Mouse (Mus musculus) megakaryocyte, embryonic 14.5 days (primary cell): ENCODE measurements around the gene Gm7534. TPM values are rescaled to one million over a fixed set of nuclear protein-coding genes. Genes with fewer than 3 reads are reported as not detected.

Experiments
- H3K27me3 ChIP-seq: replicated peaks from 2 replicates; pipeline ENCODE3; 2012; ENCODE audit warnings: inconsistent platforms
- H3K36me3 ChIP-seq: replicated peaks from 2 replicates; pipeline ENCODE3; 2012; ENCODE audit warnings: low read length, inconsistent platforms, mixed read lengths
- H3K4me1 ChIP-seq: 2 replicates; pipeline ENCODE4 v1.6.1; 2012; ENCODE audit warnings: inconsistent platforms
- H3K4me3 ChIP-seq: replicated peaks from 2 replicates; pipeline ENCODE3; 2012; ENCODE audit warnings: moderate library complexity, mild to moderate bottlenecking, inconsistent platforms
- H3K9me3 ChIP-seq: 2 replicates; pipeline ENCODE4 v1.6.1; 2012; ENCODE audit warnings: inconsistent platforms
- FLI1 ChIP-seq: IDR thresholded peaks from 2 replicates; pipeline ENCODE4 v1.6.1; 2012; ENCODE audit warnings: low read length, inconsistent platforms, mixed read lengths
- GATA1 ChIP-seq: IDR thresholded peaks from 3 replicates; pipeline ENCODE4 v1.6.1; 2012; ENCODE audit warnings: mixed read lengths, low read length, inconsistent platforms, borderline replicate concordance
- polyA plus RNA-seq: library from polyadenylated mRNA; stranded (reverse); fragments of >175 nt; gene quantifications from 2 replicates; pipeline ENCODE4 v1.2.3, GENCODE M21; 2012; ENCODE audit warnings: low replicate concordance; ENCODE audit not compliant: insufficient read depth

Gm7534 gene
- not detected in 2 replicates for polyA plus RNA-seq

GRCm38 (mm10) chr4:134202904-134203303 is at the start of gene Gm7534:
Gene Gm7534, minus strand, starts transcription at chr4:134203004.
- no peak within 1 kb of the TSS for H3K4me3 ChIP-seq
- H3K9me3 ChIP-seq, result no peaks in the 10 kb centered on the region
- no peaks in the 10 kb centered on the region for H3K36me3 ChIP-seq
- H3K27me3 ChIP-seq, result peaks cover 26% of the 10 kb centered on the region
- H3K4me1 ChIP-seq, result peaks cover 11% of the 10 kb centered on the region
- TF ChIP-seq GATA1 (no peak), FLI1 (no peak)

- H3K27me3 ChIP-seq, result peaks cover 95% of the 10 kb centered on the region
- no peaks in the 10 kb centered on the region for H3K36me3 ChIP-seq
- peak overlapping the region; percentile 85 for H3K4me3 ChIP-seq
- no peak for TF ChIP-seq GATA1
- TF ChIP-seq FLI1, result no peak
- peaks cover 4% of the 10 kb centered on the region; the same call in 1 of the 2 replicates for H3K9me3 ChIP-seq
- H3K4me1 ChIP-seq, result peaks cover 52% of the 10 kb centered on the region
These were observed 49.5 kb upstream of the Gm7534 start for GRCm38 (mm10) chr4:134252131-134252910.

- Histone ChIP-seq H3K9me3 (peaks cover 4% of the 10 kb centered on the region; the same call in 1 of the 2 replicates), H3K4me3 (peak overlapping the region; percentile 85), H3K4me1 (peaks cover 52% of the 10 kb centered on the region), H3K36me3 (no peaks in the 10 kb centered on the region), H3K27me3 (peaks cover 98% of the 10 kb centered on the region)
- TF ChIP-seq GATA1 (no peak), FLI1 (no peak)
These were observed 48.7 kb upstream of the Gm7534 start for GRCm38 (mm10) chr4:134251241-134252130.

GRCm38 (mm10) chr4:134250930-134251240 is 48.1 kb upstream of the Gm7534 start:
- H3K27me3 ChIP-seq, result peaks cover 97% of the 10 kb centered on the region
- H3K36me3 ChIP-seq, result no peaks in the 10 kb centered on the region
- no peak for TF ChIP-seq FLI1
- TF ChIP-seq GATA1, result no peak
- peaks cover 56% of the 10 kb centered on the region for H3K4me1 ChIP-seq
- peaks cover 4% of the 10 kb centered on the region; the same call in 1 of the 2 replicates for H3K9me3 ChIP-seq
- H3K4me3 ChIP-seq, result peak overlapping the region; percentile 85

- no peaks in the 10 kb centered on the region for H3K36me3 ChIP-seq
- H3K27me3 ChIP-seq, result peaks cover 93% of the 10 kb centered on the region
- H3K9me3 ChIP-seq, result peaks cover 4% of the 10 kb centered on the region; the same call in 1 of the 2 replicates
- peak overlapping the region; percentile 87 for H3K4me3 ChIP-seq
- H3K4me1 ChIP-seq, result peaks cover 60% of the 10 kb centered on the region
- TF ChIP-seq FLI1 (no peak), GATA1 (no peak)
These were observed 47.5 kb upstream of the Gm7534 start for GRCm38 (mm10) chr4:134250116-134250929.

GRCm38 (mm10) chr4:134249651-134250050 is 46.8 kb upstream of the Gm7534 start:
- TF ChIP-seq FLI1 (no peak), GATA1 (no peak)
- peaks cover 4% of the 10 kb centered on the region; the same call in 1 of the 2 replicates for H3K9me3 ChIP-seq
- H3K27me3 ChIP-seq, result peaks cover 86% of the 10 kb centered on the region
- no peaks in the 10 kb centered on the region for H3K36me3 ChIP-seq
- peak overlapping the region; percentile 87 for H3K4me3 ChIP-seq
- H3K4me1 ChIP-seq, result peaks cover 65% of the 10 kb centered on the region

- H3K4me3 ChIP-seq, result peak within 1 kb of the TSS; percentile 94
- peaks cover 58% of the 10 kb centered on the region for H3K27me3 ChIP-seq
- H3K36me3 ChIP-seq, result peaks cover 9% of the 10 kb centered on the region
- H3K9me3 ChIP-seq, result peaks cover 4% of the 10 kb centered on the region; the same call in 1 of the 2 replicates
- peaks cover 49% of the 10 kb centered on the region for H3K4me1 ChIP-seq
- TF ChIP-seq FLI1, result no peak
- TF ChIP-seq GATA1, result no peak
These were observed 44.0 kb upstream of the Gm7534 start, which contains the start of gene Gm30191 for GRCm38 (mm10) chr4:134246719-134247258. Gene Gm30191, plus strand, starts transcription at chr4:134246935.

- H3K9me3 ChIP-seq, result peaks cover 4% of the 10 kb centered on the region; the same call in 1 of the 2 replicates
- no peak overlapping the region for H3K4me3 ChIP-seq
- H3K4me1 ChIP-seq, result peaks cover 44% of the 10 kb centered on the region
- peaks cover 52% of the 10 kb centered on the region for H3K27me3 ChIP-seq
- TF ChIP-seq GATA1, result no peak
- peaks cover 9% of the 10 kb centered on the region for H3K36me3 ChIP-seq
These were observed 43.5 kb upstream of the Gm7534 start for GRCm38 (mm10) chr4:134246256-134246655.

- Histone ChIP-seq H3K4me1 (peaks cover 34% of the 10 kb centered on the region), H3K27me3 (peaks cover 43% of the 10 kb centered on the region), H3K4me3 (peak within 1 kb of the TSS; percentile 94), H3K9me3 (no peaks in the 10 kb centered on the region), H3K36me3 (peaks cover 9% of the 10 kb centered on the region)
- TF ChIP-seq GATA1 (no peak), FLI1 (no peak)
These were observed 42.5 kb upstream of the Gm7534 start, which contains the start of gene Zfp593 for GRCm38 (mm10) chr4:134245148-134245843. Gene Zfp593, minus strand, starts transcription at chr4:134245592.
